Mouse (Mus musculus): ENCODE results near the gene Znrd1as. TPM values are rescaled to one million over a fixed set of nuclear protein-coding genes. Genes with fewer than 3 reads are reported as not detected.
"Not testable (repeated sequence)": the region's sequence is repeated elsewhere in the genome, so short reads cannot be mapped to it uniquely, and the experiment has no call there.

Gene Znrd1as
- polyA plus RNA-seq, 1 experiment from 2014 or later, result 5.5 TPM

DNA sequence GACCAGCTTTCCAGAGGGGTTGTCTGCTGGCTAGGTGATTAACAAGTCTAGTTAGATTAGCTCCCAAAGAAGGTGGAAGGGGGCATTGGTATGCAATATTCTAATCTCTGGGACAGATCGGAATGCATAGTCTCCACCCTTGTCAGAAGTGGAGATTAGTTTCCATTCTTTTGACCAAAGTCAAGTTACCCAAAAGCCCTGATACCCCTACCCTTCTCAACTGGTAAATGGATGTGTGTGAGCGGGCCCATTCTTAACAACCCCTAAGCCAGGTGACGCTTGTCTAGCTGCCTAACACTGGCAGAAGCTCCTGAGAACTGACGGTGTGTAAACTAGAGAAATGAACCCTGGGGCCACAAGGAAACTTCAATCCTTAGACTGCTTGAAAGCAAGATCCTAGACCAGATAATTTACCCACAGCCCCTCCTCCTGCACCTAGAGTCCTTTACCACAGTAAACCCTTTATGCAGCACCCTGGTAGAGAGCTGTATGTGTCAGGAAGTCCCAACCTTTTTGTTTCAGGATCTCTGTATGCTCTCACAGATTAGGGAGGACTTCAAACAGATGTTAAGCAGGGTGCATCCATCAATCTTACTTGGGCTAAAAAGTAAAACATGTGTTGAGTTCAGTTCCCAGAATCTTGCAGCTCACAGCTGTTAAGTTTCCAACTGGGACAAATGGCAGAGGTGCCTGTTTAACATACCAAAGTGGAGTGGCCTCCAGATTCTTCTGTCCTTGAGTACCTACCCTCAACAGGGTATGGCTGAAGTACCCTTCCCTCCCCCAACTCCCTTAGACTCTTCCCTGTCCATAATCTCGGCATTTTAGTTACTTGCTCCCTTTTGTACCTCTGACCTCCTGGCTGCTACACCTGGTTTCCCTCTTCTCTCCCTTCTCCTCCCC, 24.1 kb downstream of the Znrd1as start:
- 32% methylated on average over 5 of the region's 5 CpGs for WGBS
- no peak overlapping the region for H3K9ac ChIP-seq (replicated peaks)
- no peak overlapping the region for H3K4me2 ChIP-seq
- H3K36me3 ChIP-seq, result no peaks in the 10 kb centered on the region
- H3K27ac ChIP-seq (replicated peaks), result no peak overlapping the region
- H3K9me3 ChIP-seq (replicated peaks), result no peaks in the 10 kb centered on the region
- no peak for ATAC-seq (ENCODE audit: low FRiP score)
- peaks cover 10% of the 10 kb centered on the region for H3K27me3 ChIP-seq (replicated peaks)
- no peaks in the 10 kb centered on the region for H3K4me1 ChIP-seq
- no peak overlapping the region for H3K4me3 ChIP-seq (replicated peaks)

DNA sequence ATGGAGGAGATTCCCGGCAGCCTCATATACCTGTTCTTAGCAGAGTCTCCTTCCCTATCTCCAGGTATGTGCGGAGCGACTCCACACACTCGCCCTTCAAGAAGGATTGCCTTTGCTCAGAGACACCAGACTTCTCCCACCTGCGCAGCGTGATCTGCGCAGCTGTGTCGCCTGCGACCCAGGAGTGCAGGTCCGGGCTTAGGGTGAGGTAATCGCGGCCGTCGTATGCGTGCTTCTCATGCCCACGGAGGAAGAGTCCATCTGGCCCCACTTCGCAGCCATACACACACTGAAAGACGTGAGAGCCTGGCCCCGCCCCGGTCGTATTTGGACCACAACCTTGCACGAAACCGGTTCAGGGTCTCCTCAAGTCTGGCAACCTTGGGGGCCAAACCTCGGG, 30.1 kb downstream of the Znrd1as start:
- H3K4me3 ChIP-seq (replicated peaks), result peak overlapping the region; percentile 15; the same call in 1 of the 2 replicates
- no peaks in the 10 kb centered on the region for H3K36me3 ChIP-seq
- peak; percentile 38 for ATAC-seq (ENCODE audit: low FRiP score)
- peaks cover 31% of the 10 kb centered on the region for H3K27me3 ChIP-seq (replicated peaks)
- no peaks in the 10 kb centered on the region for H3K4me1 ChIP-seq
- peak overlapping the region; percentile 41 for H3K4me2 ChIP-seq
- WGBS, result 11% methylated on average over 24 of the region's 24 CpGs
- no peaks in the 10 kb centered on the region for H3K9me3 ChIP-seq (replicated peaks)
- no peak overlapping the region for H3K27ac ChIP-seq (replicated peaks)
- no peak overlapping the region for H3K9ac ChIP-seq (replicated peaks)

DNA sequence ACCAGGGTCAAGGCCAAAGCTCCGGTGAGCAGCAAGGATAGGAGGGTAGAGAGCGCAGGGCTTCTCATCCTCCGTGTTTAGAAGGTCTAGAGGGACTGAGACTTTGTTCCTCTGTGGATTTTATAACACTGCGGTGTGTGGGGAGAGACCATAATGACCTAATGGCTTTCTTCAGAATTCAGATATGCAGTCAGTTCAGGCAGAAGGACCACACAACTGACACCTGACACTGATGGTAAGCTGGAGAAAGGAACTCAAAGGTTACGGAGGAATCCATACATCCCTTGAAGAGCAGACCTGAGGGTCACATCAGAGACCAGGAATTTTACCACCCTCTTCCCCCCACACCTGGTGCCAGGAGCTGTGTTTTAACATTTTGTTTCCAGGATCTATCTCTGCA, 31.0 kb downstream of the Znrd1as start, which contains the start of gene H2-M5:
Gene H2-M5 (minus strand): TSS at position 101 of the 400 bp plus-strand sequence.
- Histone ChIP-seq H3K9ac (replicated peaks) (no peak within 1 kb of the TSS), H3K9me3 (replicated peaks) (no peaks in the 10 kb centered on the region), H3K36me3 (no peaks in the 10 kb centered on the region), H3K4me1 (no peaks in the 10 kb centered on the region), H3K27me3 (replicated peaks) (peaks cover 31% of the 10 kb centered on the region), H3K4me3 (replicated peaks) (peak within 1 kb of the TSS; percentile 15; the same call in 1 of the 2 replicates), H3K4me2 (peak within 1 kb of the TSS; percentile 41), H3K27ac (replicated peaks) (no peak within 1 kb of the TSS)
- no peak for ATAC-seq (ENCODE audit: low FRiP score)
- WGBS, result 27% methylated on average over 5 of the region's 5 CpGs

DNA sequence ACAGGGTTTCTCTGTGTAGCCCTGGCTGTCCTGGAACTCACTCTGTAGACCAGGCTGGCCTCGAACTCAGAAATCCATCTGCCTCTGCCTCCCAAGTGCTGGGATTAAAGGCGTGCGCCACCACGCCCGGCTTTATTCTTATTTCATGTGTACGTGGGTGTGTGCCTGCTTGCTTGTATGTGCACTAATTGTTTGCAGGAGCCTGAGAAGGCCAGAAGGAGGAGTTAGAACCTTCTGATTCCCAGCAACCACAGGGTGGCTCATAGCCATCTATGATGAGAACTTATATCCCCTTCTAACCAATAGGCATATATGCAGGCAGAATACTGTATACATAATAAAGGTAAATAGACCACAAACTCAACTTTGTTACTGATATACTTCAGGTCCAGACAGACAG, 32.2 kb downstream of the Znrd1as start:
- H3K36me3 ChIP-seq; H3K4me2 ChIP-seq; H3K27ac ChIP-seq (replicated peaks); H3K9me3 ChIP-seq (replicated peaks); H3K9ac ChIP-seq (replicated peaks); H3K4me1 ChIP-seq; ATAC-seq (ENCODE audit: low FRiP score); H3K4me3 ChIP-seq (replicated peaks): not testable (repeated sequence)
- WGBS, result 95% methylated on average over 6 of the region's 6 CpGs
- H3K27me3 ChIP-seq (replicated peaks), result peaks cover 31% of the 10 kb centered on the region

DNA sequence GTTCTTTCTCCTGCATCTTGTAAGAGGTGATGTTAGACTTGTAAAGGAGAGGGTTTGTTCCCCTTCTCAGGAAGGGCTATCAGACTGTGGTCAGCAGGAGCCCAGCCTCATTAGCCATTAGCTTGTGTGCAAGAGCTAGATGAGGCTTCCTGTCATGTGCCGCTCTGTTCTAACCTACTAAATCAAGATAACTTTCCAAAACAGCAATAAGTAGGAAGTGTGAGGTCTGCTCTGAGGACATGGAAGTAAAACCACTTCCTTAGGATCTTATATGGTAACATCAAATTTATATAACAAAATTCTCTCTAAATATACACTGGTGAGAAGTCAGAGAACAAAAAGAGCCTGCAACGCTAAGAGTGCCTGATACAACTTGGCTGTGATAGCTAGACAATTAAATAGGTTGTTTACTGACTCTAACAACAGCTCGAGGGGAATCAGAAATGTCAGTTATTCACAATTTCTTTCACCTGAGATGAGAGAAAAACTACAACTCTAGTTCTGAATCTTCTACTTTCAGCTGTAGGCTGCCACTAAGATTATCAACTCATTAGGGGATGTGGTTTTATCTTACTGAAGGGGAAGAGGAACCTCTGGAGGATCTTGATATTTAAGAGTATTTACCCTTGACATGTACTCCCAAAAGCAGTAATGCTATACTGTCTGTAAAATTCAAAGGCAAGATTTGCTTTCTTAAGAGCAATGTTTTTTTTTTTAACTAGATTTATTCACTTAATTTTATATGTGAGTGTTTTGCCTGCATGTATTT, 34.1 kb downstream of the Znrd1as start:
- Histone ChIP-seq H3K27ac (replicated peaks) (no peak overlapping the region), H3K4me2 (no peak overlapping the region), H3K27me3 (replicated peaks) (peaks cover 21% of the 10 kb centered on the region), H3K4me1 (no peaks in the 10 kb centered on the region), H3K36me3 (no peaks in the 10 kb centered on the region), H3K9ac (replicated peaks) (no peak overlapping the region), H3K9me3 (replicated peaks) (no peaks in the 10 kb centered on the region), H3K4me3 (replicated peaks) (no peak overlapping the region)
- WGBS, result 66% methylated on average over 3 of the region's 3 CpGs
- ATAC-seq (ENCODE audit: low FRiP score), result no peak

DNA sequence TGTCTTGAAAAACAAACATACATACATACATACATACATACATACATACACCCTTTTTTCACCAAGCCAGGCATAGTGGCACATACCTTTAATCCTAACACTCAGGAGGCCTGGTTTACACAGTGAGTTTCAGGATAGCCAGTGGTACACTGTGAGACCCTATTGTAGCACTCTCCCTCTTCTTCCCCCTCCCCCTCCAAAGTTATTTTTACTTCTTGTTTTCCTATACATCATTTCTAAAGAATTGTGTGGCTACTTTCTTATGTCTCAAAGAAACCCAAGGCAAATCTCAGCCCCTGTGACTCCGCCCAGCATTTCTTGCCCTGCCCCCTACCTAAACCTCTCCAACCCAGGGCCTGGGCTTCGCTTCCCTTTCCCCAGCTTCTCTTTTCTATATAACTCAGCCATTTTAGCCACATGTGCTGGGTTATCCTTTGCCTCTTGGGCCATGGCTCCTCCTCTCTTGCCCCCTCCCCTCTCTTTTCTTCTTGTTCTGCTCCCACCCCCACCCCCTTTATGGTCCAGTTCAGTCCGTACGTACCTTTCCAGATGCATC, 35.5 kb downstream of the Znrd1as start:
- Histone ChIP-seq H3K4me1 (no peaks in the 10 kb centered on the region), H3K27me3 (replicated peaks) (peaks cover 8% of the 10 kb centered on the region; the same call in 1 of the 2 replicates), H3K4me2 (no peak overlapping the region), H3K4me3 (replicated peaks) (no peak overlapping the region), H3K9me3 (replicated peaks) (no peaks in the 10 kb centered on the region), H3K27ac (replicated peaks) (no peak overlapping the region), H3K36me3 (no peaks in the 10 kb centered on the region), H3K9ac (replicated peaks) (no peak overlapping the region)
- WGBS, result 91% methylated on average over 4 of the region's 4 CpGs
- no peak for ATAC-seq (ENCODE audit: low FRiP score)

DNA sequence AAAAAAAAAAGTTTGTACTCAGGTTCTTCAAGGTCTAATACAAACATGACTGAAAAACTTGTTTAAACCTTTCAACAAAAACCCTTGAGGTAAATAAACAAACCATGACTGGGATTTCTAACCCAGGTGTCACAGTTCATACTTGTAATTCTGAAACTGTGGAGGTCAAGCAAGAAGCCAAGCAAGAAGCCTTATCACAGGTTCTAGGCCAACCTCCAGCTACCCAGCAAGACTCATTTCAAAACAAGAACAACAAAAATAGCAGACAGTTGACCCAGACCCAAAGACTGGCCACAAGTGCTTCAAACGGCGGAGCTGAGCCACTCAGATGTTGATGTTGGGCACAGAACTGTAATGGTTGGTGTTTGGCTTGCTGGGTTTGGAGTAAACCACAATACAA, 36.1 kb downstream of the Znrd1as start:
- ATAC-seq (ENCODE audit: low FRiP score), result no peak
- WGBS, result 88% methylated on average over 2 of the region's 2 CpGs
- Histone ChIP-seq H3K27ac (replicated peaks) (no peak overlapping the region), H3K27me3 (replicated peaks) (peaks cover 2% of the 10 kb centered on the region; the same call in 1 of the 2 replicates), H3K36me3 (no peaks in the 10 kb centered on the region), H3K4me1 (no peaks in the 10 kb centered on the region), H3K9me3 (replicated peaks) (no peaks in the 10 kb centered on the region), H3K9ac (replicated peaks) (no peak overlapping the region), H3K4me3 (replicated peaks) (no peak overlapping the region), H3K4me2 (no peak overlapping the region)

DNA sequence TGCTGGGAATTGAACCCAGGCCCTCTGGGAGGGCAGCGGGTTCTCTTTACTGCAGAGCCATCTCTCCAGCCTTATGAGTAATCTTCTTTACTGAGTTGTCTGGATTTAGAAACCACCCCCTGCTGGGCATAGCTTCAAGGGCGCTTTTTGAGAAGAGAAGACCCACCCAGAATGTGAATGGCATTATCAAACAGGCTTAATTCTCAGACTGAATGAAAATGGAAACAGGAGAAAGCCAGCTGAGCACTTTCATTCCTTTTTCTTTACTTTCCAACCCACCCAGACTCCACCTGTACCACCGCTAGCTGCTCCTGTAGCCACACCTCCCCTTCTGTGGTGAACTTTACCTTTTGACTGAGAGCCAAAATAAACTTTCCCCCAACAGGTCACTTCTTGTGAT, 37.1 kb downstream of the Znrd1as start:
- Histone ChIP-seq H3K4me3 (replicated peaks) (no peak overlapping the region), H3K27me3 (replicated peaks) (no peaks in the 10 kb centered on the region), H3K27ac (replicated peaks) (no peak overlapping the region), H3K4me1 (no peaks in the 10 kb centered on the region), H3K9ac (replicated peaks) (no peak overlapping the region), H3K4me2 (no peak overlapping the region), H3K9me3 (replicated peaks) (no peaks in the 10 kb centered on the region), H3K36me3 (no peaks in the 10 kb centered on the region)
- WGBS, result 76% methylated on average over 3 of the region's 3 CpGs
- no peak for ATAC-seq (ENCODE audit: low FRiP score)

DNA sequence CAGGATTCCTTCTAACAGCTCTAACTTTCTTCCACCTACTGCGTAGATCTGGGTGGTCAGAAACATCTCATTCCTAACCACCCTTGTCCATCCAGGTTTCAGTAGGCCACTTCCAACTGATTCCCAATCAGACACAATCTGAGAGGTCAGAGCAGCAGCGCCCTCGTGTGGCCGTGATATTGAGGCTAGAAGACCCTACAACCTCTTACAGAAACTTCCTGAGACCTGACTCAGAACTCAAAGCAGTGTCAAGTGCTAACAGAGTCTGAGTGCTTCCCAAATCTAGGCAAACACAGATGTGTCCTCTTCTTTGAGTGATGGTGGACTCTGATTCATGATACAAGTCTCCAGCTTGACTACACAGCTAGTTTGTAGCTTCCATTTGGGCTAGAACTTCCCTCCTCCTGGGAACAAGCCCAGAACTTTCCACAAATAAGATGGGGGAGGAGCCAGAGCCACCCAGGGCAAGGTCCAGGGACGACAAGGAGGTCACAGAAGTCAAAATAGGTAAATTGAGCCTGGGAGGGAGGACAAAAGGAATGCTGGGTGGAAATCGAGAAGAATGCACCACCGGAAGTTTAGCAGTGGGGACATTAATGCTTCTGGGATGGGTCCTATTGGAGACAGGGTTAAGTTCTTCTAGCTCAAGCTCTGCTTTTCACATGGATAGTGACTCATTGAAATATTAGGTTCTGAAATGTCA, 38.8 kb downstream of the Znrd1as start:
- ATAC-seq (ENCODE audit: low FRiP score), result no peak
- no peaks in the 10 kb centered on the region for H3K36me3 ChIP-seq
- WGBS, result 35% methylated on average over 7 of the region's 7 CpGs
- H3K4me1 ChIP-seq, result no peaks in the 10 kb centered on the region
- H3K27me3 ChIP-seq (replicated peaks), result no peaks in the 10 kb centered on the region
- H3K9me3 ChIP-seq (replicated peaks), result no peaks in the 10 kb centered on the region
- H3K9ac ChIP-seq (replicated peaks), result no peak overlapping the region
- H3K27ac ChIP-seq (replicated peaks), result no peak overlapping the region
- H3K4me2 ChIP-seq, result no peak overlapping the region
- H3K4me3 ChIP-seq (replicated peaks), result no peak overlapping the region

DNA sequence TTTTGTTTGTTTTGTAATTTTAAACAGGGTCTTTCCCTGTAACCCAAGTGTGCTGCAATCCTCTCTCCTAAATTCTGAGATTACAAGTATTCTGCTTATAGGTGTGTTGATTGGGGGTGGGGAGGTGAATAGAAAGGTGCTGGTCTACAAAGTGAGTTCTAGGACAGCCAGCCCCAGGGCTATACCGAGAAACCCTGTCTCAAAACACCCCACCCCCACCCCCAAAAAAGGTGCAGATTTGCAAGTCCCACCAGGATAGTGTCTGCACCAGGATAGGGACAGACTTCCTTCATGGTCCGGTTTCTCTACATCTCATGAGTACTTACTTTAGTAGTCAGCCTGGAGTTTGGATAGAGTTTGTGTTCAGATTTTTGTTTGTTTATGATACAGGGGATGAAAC, 40.1 kb downstream of the Znrd1as start:
- no peak overlapping the region for H3K27ac ChIP-seq (replicated peaks)
- no peaks in the 10 kb centered on the region for H3K36me3 ChIP-seq
- H3K4me1 ChIP-seq, result no peaks in the 10 kb centered on the region
- no peak overlapping the region for H3K4me3 ChIP-seq (replicated peaks)
- WGBS, result 81% methylated on average over 2 of the region's 2 CpGs
- no peaks in the 10 kb centered on the region for H3K27me3 ChIP-seq (replicated peaks)
- H3K9me3 ChIP-seq (replicated peaks), result no peaks in the 10 kb centered on the region
- ATAC-seq (ENCODE audit: low FRiP score), result no peak
- no peak overlapping the region for H3K4me2 ChIP-seq
- no peak overlapping the region for H3K9ac ChIP-seq (replicated peaks)

DNA sequence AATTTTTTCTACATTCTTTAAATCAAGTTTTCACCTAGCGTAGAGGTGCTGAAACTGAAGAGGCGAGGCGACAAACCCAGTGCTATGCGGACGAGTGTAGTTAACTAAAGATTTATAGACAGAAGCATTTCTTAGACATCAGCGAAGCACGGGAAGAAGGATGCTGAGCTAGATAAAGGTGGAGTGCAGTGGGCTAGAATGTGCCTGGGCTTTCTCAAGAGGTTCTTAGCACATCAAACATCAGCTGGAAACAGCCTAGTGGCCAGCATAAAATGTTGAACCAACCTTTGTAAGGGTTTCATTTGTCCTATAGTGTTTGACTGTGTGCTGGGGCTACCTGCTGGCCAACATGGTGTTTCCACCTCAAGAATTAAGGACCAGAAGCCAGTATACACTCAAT, 42.5 kb downstream of the Znrd1as start, which contains the start of gene Zfp57:
Gene Zfp57 (plus strand): TSS at position 301 of the 400 bp plus-strand sequence.
- Histone ChIP-seq H3K4me3 (replicated peaks) (peak within 1 kb of the TSS; percentile 89), H3K4me1 (peaks cover 18% of the 10 kb centered on the region), H3K9me3 (replicated peaks) (no peaks in the 10 kb centered on the region), H3K27me3 (replicated peaks) (no peaks in the 10 kb centered on the region), H3K27ac (replicated peaks) (peak within 1 kb of the TSS; percentile 96; the same call in 1 of the 2 replicates), H3K4me2 (peak within 1 kb of the TSS; percentile 70), H3K36me3 (peaks cover 14% of the 10 kb centered on the region), H3K9ac (replicated peaks) (no peak within 1 kb of the TSS)
- WGBS, result 94% methylated on average over 7 of the region's 7 CpGs
- ATAC-seq (ENCODE audit: low FRiP score), result no peak
